Mouse (Mus musculus) adrenal gland, adult 2 months (tissue): ENCODE measurements around the gene Bcl2l1. TPM values are rescaled to one million over a fixed set of nuclear protein-coding genes. Genes with fewer than 3 reads are reported as not detected.

Source experiments
- DNase-seq: peaks from one replicate; pipeline ENCODE4 v3.0.0; 2021
- polyA plus RNA-seq: library from polyadenylated mRNA; depleted of rRNA; stranded (reverse); fragments of >200 nt; gene quantifications from 2 replicates; pipeline ENCODE4 v1.2.3, GENCODE M21; 2012
- total RNA-seq, 2 experiments: library from RNA; stranded (reverse); gene quantifications; 2 replicates each; pipeline ENCODE4 v1.2.3; 2021

Bcl2l1 gene
- total and polyA plus RNA-seq, 3 experiments = 43.8 to 79.7 (median 54.3) TPM

DNA sequence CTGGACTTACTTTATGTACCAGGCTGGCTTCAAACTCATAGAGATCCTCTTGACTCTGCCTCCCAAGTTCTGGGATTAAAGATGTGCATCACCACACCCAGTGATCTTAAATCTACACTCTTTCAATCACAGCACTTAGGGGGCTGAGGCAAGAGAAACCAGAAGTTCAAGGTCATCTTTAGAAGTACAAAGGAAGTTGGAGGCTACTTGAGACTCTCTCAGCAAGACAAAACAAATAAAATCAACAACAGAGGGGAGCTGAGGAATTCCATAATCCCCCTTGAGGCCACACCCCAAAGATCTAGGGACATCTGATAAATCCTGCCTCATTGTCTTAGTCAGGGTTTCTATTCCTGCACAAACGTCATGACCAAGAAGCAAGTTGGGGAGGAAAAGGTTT is 59.3 kb downstream of the Bcl2l1 start:
- DNase-seq = no peak

DNA sequence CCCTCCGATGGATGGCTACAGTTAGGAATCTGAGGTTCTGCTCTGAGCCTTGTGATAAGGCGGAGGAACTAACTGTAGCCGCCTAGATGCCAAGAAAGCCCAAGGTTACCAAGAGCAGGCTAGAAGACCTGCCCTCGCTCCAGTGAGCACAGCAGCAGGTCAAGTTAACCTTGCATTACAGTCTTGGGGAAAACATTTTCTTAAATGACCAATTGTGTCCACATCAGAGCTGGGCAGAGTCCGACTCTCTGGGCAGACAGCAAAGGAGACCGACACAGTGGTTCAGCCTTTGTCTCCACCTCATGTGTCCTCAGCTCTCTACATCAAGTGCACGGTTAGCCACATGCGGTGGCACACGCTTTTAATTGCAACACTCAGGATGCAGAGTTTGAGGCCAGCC is 60.0 kb downstream of the Bcl2l1 start:
- DNase-seq = no peak

DNA sequence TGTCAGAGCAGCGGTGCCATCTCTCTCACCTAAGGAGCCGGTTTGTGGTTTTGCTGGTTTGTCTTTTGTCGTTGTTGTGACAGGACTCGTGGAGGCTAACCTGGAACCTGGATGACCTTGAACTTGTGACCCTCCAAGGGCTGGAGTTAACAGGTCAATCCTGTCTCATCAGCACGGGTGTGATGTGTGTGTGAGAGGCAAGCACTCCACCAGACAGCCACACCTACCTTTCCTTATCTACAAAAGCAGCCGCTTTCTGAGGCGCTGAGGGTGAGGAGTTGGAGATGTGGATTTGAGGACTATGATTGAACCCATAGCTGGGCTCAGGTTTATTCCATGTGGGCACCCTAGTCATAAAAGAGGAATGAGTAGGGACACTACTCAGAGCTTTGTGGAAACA is 61.9 kb downstream of the Bcl2l1 start:
- no peak for DNase-seq

DNA sequence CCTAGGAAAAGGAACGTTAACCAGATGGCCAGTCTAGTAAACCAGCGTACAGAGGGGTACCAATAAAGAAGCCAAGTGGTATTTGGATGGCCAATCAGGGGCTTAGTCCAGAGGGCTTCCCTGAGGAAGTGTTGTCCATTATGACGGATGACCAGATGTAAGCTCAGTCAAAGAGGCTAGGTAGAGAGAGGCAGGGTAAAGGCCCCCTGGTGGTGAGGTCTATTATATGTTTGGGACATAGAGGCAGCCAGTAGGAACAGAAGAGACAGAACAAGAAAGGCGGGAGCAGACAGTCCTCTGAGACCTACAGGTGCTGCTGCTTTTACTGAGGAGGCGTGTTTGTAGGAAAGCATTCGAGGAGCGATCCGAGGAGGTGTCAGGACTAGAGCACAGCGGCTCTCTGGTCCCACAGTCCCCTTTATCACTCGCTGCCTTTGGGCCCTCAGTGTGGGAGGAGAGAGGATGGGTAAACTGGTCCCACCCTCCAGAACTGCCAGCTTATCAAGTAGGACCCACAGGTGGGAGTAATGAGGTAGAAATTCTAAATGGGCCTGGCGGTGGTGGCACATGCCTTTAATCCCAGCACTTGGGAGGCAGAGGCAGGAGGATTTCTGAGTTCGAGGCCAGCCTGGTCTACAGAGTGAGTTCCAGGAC is 63.8 kb downstream of the Bcl2l1 start:
- DNase-seq = peak; percentile 78

DNA sequence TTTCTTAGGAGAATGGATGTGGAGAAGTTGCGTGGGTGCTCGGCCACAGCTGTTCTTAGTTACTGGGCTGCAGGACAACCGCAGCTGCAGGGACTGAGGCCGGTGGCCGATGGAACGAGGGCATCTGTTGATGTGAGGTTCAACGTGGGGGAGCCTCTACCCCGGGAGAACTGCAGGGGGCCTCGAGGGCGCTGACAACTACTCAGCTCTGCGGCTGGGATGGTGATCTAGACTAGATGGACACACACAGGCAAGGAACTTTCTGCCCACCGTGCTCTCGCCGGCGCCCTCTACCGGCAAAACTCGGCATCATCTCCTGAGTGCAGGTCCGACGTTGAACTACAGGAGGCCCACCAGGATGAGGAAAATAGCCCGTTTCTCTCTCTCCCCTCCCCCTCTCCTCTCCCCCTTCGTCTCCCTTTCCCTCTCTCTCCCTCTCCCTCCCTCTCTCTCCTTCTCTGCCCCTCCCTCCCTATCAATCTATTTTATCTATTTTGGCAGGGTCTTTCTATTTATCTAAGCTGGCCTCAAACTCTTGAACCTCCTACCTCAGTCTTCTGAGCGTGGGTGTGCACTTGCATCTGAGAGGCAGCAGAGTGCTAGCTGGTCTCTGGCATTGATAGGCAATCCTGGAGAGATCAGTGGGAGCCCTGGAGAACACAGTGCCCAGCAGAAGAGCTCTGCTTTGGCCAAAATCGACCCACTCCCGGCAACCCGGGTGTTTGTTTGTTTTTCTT is 65.0 kb downstream of the Bcl2l1 start:
- DNase-seq = peak; percentile 89

DNA sequence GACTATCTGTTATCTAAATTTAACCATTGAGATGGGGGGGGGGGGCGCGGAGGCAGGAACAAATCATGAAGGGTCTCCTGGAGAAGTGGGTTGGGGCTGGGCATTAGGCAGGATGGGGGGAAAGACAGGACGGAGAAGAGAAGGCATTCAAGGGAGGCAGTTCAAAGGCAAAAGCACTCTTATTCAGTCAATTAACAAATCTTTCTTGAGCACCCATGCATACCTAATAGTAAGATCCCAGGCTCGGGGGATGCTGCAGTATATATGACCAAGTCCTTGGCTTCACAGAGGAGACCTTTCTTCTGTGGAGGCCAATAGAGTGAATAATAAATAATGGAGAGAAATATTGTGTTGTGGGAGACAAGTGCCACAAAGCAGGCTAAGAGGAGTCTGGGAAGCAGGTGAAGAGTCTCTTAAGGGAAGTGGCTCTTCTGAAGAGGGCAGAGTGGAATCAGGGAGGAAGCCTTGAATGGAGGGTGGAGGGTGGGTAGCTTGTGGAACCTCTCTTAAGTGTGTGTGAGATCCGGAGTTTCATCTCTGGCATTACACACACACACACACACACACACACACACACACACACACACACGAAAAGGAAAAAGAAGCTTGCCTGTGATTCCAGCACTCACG is 66.4 kb downstream of the Bcl2l1 start:
- DNase-seq = no peak

DNA sequence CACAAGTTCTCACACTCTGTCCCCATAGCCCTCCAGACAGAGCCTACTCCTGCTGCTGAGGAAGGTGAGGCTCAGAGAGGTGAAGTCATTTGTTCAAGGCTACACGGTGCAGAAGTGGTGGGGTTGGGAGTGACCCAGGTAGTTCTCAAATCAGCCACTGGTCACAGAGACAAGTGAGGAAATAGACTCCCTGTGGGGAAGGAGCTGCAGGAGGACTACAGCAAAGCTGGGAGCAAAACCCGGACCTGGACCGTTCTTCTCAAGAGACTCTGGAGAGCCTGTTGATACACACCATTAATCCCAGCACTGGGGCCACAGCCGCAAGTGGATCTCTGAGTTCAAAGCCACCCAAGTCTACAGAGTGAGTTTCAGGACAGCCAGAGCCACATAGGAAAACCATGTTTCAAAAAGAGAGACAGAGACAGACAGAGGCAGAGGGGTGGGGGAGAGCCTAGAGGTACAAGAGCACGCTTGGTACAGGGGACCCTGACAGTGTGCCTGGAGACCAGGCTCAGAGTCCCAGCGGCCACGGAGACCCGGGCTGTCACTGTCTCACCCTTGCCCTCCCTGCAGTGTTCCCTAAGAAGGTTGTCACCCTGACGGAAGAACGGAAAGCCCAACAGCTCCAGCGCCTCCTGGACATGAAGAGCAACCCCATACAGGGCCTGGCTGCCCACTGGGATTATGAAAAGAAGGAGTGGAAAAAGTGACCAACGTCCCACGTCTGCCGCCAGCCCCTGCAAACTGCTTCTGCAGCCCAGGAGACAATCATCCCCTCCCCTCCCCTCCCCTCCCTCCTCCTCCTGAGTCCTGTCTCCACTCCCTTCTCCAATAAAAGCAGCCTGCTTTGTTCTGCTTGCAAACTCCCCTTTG is 67.1 kb downstream of the Bcl2l1 start:
- no peak for DNase-seq

DNA sequence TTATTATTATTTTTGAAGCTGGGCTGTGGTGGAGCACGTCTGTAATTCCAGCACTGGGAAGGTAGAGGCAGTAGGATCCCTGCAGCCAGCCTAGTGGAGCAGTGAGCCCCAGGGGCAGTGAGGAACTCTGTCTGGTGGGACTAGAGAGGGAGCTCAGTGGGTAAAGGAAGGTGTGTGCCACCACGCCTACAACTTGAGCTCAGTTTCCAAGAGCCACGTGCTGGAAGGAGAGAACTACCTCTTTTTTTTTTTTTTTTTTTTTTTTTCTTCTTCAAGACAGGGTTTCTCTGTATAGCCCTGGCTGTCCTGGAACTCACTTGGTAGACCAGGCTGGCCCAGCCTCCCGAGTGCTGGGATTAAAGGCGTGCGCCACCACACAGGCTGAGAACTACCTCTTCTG is 68.2 kb downstream of the Bcl2l1 start:
- no peak for DNase-seq

DNA sequence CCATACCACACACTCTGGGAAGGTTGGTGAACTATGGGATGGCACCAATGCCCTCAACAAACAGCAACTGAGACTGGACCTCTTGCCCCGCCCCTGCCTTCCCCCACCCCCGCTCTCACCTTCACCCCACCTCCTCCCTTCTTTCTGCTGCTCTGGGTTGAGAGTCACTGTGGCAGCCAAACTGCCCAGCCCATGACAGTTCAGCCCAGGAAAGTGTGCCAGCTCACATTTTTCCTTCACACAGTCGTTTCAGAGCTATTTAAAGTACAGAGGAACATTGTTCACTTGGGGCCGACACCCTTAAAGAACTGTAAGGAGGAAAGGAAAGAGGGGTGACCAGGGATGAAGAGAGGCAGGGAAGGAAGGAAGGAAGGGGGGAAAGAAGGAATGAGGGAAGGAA is 73.2 kb downstream of the Bcl2l1 start:
- DNase-seq = no peak

DNA sequence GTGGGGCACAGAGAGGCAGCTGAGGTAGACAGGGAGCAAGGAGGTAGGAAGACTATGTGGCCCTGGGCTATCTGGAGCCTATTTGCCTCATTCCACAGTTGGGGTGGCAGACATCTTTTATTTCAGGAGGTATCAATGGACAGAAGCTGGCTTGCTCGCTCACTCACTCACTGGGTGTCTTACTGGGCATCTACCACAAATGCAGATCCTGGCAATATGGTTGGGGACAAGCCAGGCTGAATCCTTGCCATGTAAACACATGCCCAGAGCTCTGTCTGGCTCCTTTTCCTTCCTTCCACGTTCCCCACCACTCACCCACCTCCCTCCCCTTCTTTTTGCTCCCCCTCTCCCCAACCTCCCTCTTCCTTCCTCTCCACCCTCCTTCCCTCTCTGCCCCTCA is 74.0 kb downstream of the Bcl2l1 start:
- no peak for DNase-seq

DNA sequence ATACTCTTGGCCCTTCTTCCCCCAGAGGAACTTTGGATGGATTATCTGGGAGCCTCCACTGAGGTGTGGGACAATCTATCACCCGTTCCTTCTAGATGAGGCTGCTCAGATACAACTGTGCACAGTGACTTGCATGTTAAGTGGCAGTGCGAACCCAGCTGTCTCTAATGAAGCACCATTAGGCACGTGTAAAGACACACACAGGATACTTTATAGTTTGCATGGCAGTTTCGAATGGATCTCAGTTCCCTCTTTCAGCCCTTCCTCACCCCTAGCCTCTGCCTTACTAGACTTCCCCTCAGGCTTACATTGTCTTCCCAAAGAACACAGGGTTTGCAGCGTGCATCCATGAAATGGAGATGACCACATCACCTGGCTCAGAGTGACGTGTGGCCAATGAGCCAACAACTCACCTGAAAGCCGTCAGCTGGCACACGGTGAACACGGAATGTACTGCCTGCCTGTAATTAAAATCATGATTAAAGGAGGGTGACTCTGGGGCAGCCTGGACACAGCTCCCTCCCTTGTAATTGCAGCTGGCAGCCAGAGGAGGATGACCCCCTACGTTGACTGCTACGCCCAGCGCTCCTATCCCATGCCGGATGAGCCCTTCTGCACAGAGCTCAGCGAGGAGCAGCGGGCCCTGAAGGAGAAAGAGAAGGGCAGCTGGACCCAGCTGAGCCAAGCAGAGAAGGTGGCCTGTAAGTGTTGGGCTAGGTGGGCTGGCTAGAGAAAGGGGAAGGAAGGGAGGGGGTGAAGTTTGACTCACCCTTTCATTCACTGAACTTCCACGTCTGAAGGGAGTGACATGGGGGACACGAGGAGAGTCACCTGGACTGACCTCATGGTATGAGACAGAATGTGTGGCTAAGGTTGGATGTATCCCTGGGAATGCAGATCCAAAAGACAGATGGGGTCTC is 74.8 kb downstream of the Bcl2l1 start:
- DNase-seq = no peak

DNA sequence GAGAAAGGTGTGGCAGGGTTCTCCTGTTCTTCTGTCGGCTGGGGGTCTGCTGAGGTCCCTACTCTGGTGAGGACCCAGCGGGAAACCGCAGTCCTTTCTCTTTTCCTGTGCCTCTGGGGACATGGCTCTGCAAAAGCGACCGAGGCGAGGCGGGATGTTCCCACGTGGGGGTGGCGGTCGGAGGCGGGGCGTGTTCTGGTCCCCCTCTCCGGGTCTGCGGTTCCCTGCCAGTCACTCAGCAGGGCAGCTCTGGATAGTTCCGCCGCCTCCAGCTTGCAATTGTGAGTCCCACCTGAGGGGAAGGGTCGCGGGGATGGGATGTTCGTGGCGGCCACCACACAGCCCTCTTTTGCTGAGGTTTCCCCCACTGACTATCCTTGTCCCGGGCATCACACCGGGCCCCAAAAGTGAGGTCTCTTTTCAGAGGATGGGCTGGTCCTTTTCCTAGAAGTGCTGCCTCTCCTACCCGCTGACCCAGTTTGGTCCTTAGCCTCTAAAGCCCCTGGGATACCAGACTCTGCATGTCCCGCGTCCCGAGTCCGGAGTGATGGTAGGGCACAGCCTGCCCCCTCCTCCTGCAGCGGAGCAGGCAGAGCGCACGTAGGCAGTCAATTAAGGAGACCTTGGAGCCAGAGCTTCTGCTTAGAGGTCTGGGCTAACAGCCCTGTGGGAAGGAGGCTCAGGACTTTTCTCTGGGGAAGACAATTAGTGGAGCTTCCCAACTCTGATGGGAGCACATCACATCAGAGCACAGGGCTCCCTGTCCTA is 77.4 kb downstream of the Bcl2l1 start, which contains the start of gene Cox4i2:
TSS of gene Cox4i2 (plus strand) at position 230 of the 768 bp plus-strand sequence.
- DNase-seq = no peak

DNA sequence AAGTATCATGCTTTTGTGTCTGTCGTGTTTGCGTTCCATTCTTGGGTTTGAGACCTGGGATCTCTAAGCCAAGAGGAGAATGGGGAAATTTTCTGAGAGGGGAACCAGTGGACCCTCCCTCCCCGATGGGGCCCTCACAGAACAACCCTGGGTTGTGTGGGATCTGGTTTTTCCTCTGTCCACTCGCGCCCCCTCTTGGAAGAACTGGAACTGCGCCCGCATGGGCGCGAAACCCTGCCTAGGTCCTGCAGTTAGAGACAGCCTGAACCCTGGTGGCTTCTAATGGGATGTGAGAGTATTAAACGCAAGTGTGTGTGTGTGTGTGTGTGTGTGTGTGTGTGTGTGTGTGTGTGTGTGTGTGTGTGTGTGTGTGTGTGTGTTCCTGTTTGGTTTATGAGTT is 89.1 kb downstream of the Bcl2l1 start:
- peak; percentile 81 for DNase-seq

DNA sequence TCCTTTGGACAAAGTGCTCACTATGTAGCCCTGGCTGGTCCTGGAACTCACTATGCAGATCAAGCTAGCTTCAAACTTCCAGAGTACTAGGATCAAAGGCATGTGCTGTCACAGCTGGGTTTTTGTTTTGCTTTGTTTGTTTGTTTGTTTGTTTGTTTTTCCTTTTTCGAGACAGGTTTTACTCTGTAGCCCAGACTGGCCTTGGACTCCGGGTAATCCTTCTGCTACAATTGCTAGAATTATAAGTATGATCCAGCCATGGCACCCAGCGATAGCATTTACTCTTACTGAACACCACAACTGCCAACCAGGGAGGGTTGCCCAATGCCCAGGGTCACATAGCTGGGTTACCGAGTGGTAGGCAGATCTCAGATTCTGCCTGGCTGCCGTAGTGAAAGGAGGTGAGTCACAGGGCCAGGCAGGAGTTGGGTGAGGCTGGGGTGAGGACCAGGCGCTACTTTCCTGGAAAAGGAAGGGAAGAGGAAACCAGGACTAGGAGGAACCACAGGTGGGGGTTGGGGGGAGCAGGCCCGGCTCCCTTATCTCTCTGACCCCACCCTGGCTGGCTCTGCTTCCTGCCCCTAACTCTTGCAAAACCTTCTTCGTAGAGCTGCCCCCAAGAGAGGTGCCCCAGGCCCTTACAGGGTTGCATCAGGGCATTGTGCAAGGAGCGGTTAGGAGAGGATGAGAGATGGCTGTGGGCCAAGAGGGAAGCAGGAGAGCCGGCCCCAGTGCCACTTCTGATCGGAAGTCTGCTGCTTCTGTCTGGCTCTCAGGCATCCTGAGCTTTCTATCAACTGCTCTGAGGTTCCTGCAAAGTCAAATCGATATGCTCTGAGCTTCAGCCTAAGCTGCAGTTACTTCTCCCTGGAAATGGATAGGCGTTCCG is 90.1 kb downstream of the Bcl2l1 start:
- peak; percentile 90 for DNase-seq

DNA sequence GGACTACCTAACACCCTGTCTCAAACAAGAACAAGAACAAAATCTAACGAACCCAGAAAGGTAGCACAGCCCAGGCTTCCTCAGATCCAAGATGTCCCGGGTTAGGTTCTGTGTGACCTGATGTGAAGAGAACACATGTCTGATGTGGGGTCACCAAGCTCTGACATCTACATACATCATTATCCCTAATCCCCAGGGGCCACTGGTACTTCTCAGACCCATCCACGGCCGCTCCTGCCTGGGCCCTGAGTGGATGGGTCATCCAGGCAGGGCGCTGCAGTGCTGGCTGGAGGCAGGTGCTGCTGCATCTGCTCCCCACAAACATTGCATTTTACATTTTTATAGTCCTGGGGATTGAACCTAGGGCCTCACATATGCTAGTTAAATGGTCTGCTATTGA is 91.0 kb downstream of the Bcl2l1 start:
- DNase-seq = no peak

DNA sequence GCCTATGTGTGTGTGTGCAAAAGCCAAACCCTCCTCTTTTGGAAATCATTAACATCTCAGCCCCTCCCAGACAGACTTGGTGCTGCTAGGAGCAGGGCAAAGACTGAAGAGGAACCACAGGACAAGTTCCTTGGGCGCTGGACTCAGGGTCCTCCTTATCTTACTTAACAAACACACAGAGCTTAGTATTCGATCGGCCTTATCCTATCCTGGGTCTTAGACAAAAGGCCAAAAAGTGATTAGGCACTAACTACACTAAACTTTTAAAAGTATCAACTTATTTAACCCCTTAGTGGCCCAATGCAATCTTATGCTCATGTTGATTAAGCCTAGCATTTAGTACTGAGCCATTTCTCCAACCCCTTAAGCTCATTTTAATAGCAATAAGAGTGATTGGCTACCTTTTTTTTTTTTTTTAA is 91.7 kb downstream of the Bcl2l1 start:
- no peak for DNase-seq

DNA sequence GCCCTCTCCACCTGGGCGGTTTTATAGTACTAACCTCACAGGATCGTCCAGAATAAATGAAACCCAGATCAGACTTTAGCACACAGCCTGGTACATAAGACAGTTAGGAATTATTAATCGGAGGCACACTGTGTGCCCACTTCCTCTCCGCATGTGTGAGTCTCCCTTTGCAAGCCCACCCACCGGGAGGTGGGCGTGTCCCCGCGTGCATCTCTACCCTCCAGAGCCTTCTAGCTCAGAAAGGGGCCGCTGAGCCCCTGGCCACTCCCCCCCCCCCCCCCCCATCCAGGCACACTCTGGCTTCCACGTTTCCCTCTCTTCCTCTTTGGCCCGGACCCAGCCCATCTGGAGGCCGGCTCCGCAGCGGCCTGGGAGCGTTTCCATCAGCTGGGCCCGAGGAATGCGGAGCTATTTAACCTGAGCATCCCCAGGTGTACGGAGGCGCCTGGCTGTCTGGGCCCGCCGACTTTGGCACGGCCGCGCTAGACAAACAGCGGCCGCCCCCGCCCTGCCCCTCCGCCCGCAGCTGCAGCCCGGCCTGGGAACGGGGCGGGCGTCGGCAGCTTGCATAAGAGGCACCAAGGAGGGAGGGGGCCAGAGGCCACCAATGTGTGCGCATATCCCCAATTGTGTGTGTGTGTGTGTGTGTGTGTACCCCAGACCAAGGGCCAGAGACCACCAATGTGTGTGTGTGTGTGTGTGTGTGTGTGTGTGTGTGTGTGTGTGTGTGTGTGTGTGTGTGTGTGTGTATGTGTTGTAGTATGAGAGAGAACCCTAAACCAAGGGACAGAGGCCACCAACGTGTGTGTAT is 92.3 kb downstream of the Bcl2l1 start:
- DNase-seq = peak; percentile 85

DNA sequence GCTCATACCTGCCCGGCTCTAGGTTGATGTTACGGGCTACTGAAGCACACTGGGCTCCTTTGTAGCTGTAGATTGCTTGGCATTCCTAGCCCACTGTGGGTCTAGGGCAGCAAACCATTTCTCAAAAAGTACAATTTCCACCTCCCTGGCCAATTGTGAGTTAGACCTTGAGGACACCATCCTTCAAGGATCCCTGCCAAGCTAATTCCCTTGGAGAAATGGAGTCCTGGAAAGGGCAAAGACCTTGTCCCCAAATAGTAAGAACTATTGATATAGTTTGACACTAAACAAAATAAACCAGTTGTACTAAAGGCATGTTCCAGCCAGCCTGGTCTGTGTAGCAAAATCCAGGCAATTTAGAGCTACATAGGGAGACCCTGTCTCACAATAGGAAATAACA is 93.2 kb downstream of the Bcl2l1 start:
- DNase-seq = peak; percentile 40
